Mouse (Mus musculus): ENCODE measurements around the gene Asic4. TPM values are rescaled to one million over a fixed set of nuclear protein-coding genes. Genes with fewer than 3 reads are reported as not detected.

Gene Asic4
- 10 to 100 TPM; 13.2 to 15.7 TPM for total RNA-seq (2021)

GRCm38 (mm10) chr1:75450314-75451005, at the start of gene Asic4:
Gene Asic4 (plus strand): TSS chr1:75450436.
- no peak for DNase-seq (ENCODE audit: low spot score in 2 of 2)
- intact Hi-C loops (cut with DNase I) = no loop called here

GRCm38 (mm10) chr1:75400493-75401115, 49.6 kb upstream of the Asic4 start:
- DNase-seq (ENCODE audit: low spot score in 2 of 2) = no peak
- intact Hi-C loops (cut with DNase I) = no loop called here

- DNase-seq (ENCODE audit: low spot score in 2 of 2) = no peak
- intact Hi-C loops (cut with DNase I) = no loop called here
Measured at GRCm38 (mm10) chr1:75405547-75405946, 44.7 kb upstream of the Asic4 start.

GRCm38 (mm10) chr1:75406173-75406572, 44.1 kb upstream of the Asic4 start:
- intact Hi-C loops (cut with DNase I) = no loop called here
- DNase-seq (ENCODE audit: low spot score in 2 of 2) = no peak

GRCm38 (mm10) chr1:75407056-75407455, 43.2 kb upstream of the Asic4 start:
- DNase-seq (ENCODE audit: low spot score in 2 of 2) = no peak
- intact Hi-C loops (cut with DNase I) = no loop called here

- no peak for DNase-seq (ENCODE audit: low spot score in 2 of 2)
- intact Hi-C loops (cut with DNase I) = no loop called here
Measured at GRCm38 (mm10) chr1:75408210-75408609, 42.0 kb upstream of the Asic4 start.

- intact Hi-C loops (cut with DNase I) = no loop called here
- no peak for DNase-seq (ENCODE audit: low spot score in 2 of 2)
Measured at GRCm38 (mm10) chr1:75409950-75410349, 40.3 kb upstream of the Asic4 start.

GRCm38 (mm10) chr1:75412196-75412595, 38.0 kb upstream of the Asic4 start:
- intact Hi-C loops (cut with DNase I) = no loop called here
- no peak for DNase-seq (ENCODE audit: low spot score in 2 of 2)

- DNase-seq (ENCODE audit: low spot score in 2 of 2) = no peak
- intact Hi-C loops (cut with DNase I) = no loop called here
Measured at GRCm38 (mm10) chr1:75413749-75414148, 36.5 kb upstream of the Asic4 start.

- DNase-seq (ENCODE audit: low spot score in 2 of 2) = no peak
- intact Hi-C loops (cut with DNase I) = no loop called here
Measured at GRCm38 (mm10) chr1:75421794-75422193, 28.4 kb upstream of the Asic4 start.

GRCm38 (mm10) chr1:75422216-75422822, 27.9 kb upstream of the Asic4 start:
- intact Hi-C loops (cut with DNase I) = no loop called here
- DNase-seq (ENCODE audit: low spot score in 2 of 2) = no peak

GRCm38 (mm10) chr1:75422823-75423471, 27.3 kb upstream of the Asic4 start:
- intact Hi-C loops (cut with DNase I) = no loop called here
- DNase-seq (ENCODE audit: low spot score in 2 of 2) = no peak

- intact Hi-C loops (cut with DNase I) = no loop called here
- DNase-seq (ENCODE audit: low spot score in 2 of 2) = no peak
Measured at GRCm38 (mm10) chr1:75423780-75424390, 26.4 kb upstream of the Asic4 start.

GRCm38 (mm10) chr1:75425796-75426471, 24.3 kb upstream of the Asic4 start:
- peak in 1 of 2 experiments; percentile 51 for DNase-seq (ENCODE audit: low spot score in 2 of 2)
- intact Hi-C loops (cut with DNase I) = no loop called here

- DNase-seq (ENCODE audit: low spot score in 2 of 2) = peak; percentile 80 to 82
- intact Hi-C loops (cut with DNase I) = no loop called here
Measured at GRCm38 (mm10) chr1:75435475-75436328, 14.5 kb upstream of the Asic4 start, which contains the start of gene Gmppa. Gene Gmppa (plus strand): TSS chr1:75435930.

GRCm38 (mm10) chr1:75438782-75439181, 11.5 kb upstream of the Asic4 start:
- intact Hi-C loops (cut with DNase I) = no loop called here
- no peak for DNase-seq (ENCODE audit: low spot score in 2 of 2)

GRCm38 (mm10) chr1:75440661-75441060, 9.6 kb upstream of the Asic4 start:
- intact Hi-C loops (cut with DNase I) = no loop called here
- DNase-seq (ENCODE audit: low spot score in 2 of 2) = no peak

GRCm38 (mm10) chr1:75441471-75441996, 8.7 kb upstream of the Asic4 start:
- intact Hi-C loops (cut with DNase I) = no loop called here
- no peak for DNase-seq (ENCODE audit: low spot score in 2 of 2)

Data from left cerebral cortex, postnatal 36 days (tissue).